Mouse (Mus musculus) stomach, embryonic 14.5 days (tissue): ENCODE results near the gene Csf3. TPM values are rescaled to one million over a fixed set of nuclear protein-coding genes. Genes with fewer than 3 reads are reported as not detected.

Source experiments
- ATAC-seq: fragments of 200-750 bp; cut with Nextera tagmentation; 2 replicates; pipeline ENCODE4 v1.8.0; 2017; ENCODE audit warnings: low read depth, moderate TSS enrichment; ENCODE audit not compliant: insufficient number of reproducible peaks, insufficient read depth, low FRiP score
- H3K27ac ChIP-seq: fragments of 300-500 bp; sonication (generic); 2 replicates; pipeline ENCODE4 v1.5.1; 2014; ENCODE audit warnings: mild to moderate bottlenecking, low read length, moderate library complexity, mixed read lengths
- H3K27me3 ChIP-seq: fragments of 300-500 bp; sonication (generic); 2 replicates; pipeline ENCODE4 v1.6.1; 2014; ENCODE audit warnings: low read length, control low read depth, mixed read lengths; ENCODE audit not compliant: control insufficient read depth, insufficient read depth
- H3K36me3 ChIP-seq: fragments of 300-500 bp; sonication (generic); 2 replicates; pipeline ENCODE4 v1.6.1; 2014; ENCODE audit warnings: mild to moderate bottlenecking, control low read depth, low read length, moderate library complexity, mixed read lengths; ENCODE audit not compliant: control insufficient read depth, insufficient read depth
- H3K4me1 ChIP-seq: fragments of 300-500 bp; sonication (generic); 2 replicates; pipeline ENCODE4 v1.6.1; 2014; ENCODE audit warnings: low read length, control low read depth, mixed read lengths; ENCODE audit not compliant: control insufficient read depth, insufficient read depth
- H3K4me2 ChIP-seq: fragments of 300-500 bp; sonication (generic); replicated peaks from 2 replicates; pipeline ENCODE4 v1.6.1; 2014; ENCODE audit warnings: low read depth, low read length, control low read depth
- H3K4me3 ChIP-seq: fragments of 300-500 bp; sonication (generic); 2 replicates; pipeline ENCODE4 v1.5.1; 2014; ENCODE audit warnings: low read depth, low read length, control low read depth
- H3K9ac ChIP-seq: fragments of 300-500 bp; sonication (generic); replicated peaks from 2 replicates; pipeline ENCODE4 v1.6.1; 2014; ENCODE audit warnings: low read depth, mild to moderate bottlenecking, control low read depth, low read length, moderate library complexity, mixed read lengths
- H3K9me3 ChIP-seq: fragments of 300-500 bp; sonication (generic); 2 replicates; pipeline ENCODE4 v1.6.1; 2016; ENCODE audit warnings: low read depth, low read length, control low read depth; ENCODE audit not compliant: control insufficient read depth
- WGBS: fragments of 180-500 bp; shearing (Covaris S2); extraction: QIAGEN DNeasy Blood & Tissue Kit; methylation state at CpG from one replicate; pipeline ENCODE4 v1.1.7; 2014; 5-methylcytosine and 5-hydroxymethylcytosine counted together
- polyA plus RNA-seq: library from polyadenylated mRNA; unstranded; fragments of >200 nt; fragmentation: Nextera tagmentation; extraction: Ambion mirVana; gene quantifications from 2 replicates; pipeline ENCODE4 v1.2.1, GENCODE M21; 2014

Csf3 gene
- polyA plus RNA-seq, 1 experiment from 2014 or later, result not detected

DNA sequence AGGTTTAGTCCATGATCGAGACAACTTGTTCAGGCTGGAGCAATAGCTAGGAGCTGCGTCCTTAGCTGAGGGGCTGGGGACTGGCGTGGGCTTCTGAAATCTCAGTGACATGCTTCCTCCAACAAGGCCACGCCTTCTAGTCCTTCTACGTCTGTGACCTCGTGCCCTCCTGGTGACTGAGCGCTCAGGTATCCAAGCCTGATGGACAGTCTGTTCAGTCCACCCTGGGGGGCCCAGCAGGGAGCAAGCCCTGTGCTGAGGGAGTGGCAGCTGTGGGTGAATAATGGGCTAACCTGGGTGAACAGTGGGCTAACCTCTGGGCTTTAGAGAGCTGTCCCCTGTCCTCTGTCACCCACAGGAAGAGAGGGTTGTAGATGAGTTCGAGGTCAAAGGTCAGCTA, 13.1 kb upstream of the Csf3 start:
- peak; percentile 42 for ATAC-seq

DNA sequence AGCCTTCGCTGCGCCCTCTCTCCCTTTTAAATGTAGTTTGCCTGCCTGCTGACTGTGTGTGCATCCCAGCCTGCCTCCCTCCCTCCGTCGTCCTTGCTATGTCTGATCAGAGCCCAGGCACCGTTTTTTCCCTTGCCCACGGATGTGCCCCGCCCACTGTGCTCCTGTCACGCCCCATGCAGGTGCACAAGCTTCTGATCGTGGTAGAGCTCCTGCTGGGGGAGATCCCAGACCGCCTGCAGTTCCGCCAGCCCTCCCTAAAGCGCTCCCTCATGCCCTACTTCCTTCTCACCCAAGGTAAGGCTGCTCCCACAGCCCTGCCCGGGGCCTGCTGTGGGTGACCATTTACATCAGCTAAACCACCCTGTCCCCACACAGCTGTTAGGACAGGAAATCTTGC, 7.9 kb upstream of the Csf3 start:
- Histone ChIP-seq H3K27me3 (no peaks in the 10 kb centered on the region), H3K9me3 (no peaks in the 10 kb centered on the region), H3K9ac (no peak overlapping the region), H3K4me3 (no peak overlapping the region), H3K4me1 (no peaks in the 10 kb centered on the region), H3K4me2 (no peak overlapping the region), H3K36me3 (peaks cover 75% of the 10 kb centered on the region), H3K27ac (no peak overlapping the region)
- no peak for ATAC-seq
- 67% methylated on average over 13 of the region's 13 CpGs for WGBS

More for the DNA sequence above, 13.1 kb upstream of the Csf3 start:
- Histone ChIP-seq H3K36me3 (peaks cover 72% of the 10 kb centered on the region), H3K4me2 (no peak overlapping the region), H3K4me1 (no peaks in the 10 kb centered on the region), H3K27ac (no peak overlapping the region), H3K9ac (no peak overlapping the region), H3K9me3 (no peaks in the 10 kb centered on the region), H3K27me3 (no peaks in the 10 kb centered on the region), H3K4me3 (no peak overlapping the region)
- WGBS, result 83% methylated on average over 8 of the region's 8 CpGs

DNA sequence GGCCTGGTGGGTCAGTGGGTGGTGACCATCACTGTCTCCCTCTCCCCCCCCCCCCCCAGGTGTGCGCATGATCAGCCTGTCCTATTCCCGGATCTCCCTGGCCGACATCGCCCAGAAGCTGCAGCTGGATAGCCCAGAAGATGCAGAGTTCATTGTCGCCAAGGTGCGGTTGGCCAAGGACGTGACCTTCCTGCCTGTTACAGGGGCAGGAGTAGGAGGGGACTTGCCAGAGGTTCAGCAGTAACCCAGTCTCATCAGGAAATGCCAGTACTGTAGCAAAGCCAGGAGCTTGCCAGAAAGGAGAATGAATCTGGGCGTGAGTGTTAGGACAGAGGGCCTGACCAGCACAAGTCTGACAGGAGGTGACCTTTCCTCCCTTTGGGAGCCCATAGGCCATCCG, 7.3 kb upstream of the Csf3 start:
- Histone ChIP-seq H3K4me1 (no peaks in the 10 kb centered on the region), H3K9ac (no peak overlapping the region), H3K9me3 (no peaks in the 10 kb centered on the region), H3K4me2 (no peak overlapping the region), H3K27ac (no peak overlapping the region), H3K36me3 (peaks cover 73% of the 10 kb centered on the region), H3K27me3 (no peaks in the 10 kb centered on the region), H3K4me3 (no peak overlapping the region)
- WGBS, result 85% methylated on average over 9 of the region's 9 CpGs
- ATAC-seq, result no peak

DNA sequence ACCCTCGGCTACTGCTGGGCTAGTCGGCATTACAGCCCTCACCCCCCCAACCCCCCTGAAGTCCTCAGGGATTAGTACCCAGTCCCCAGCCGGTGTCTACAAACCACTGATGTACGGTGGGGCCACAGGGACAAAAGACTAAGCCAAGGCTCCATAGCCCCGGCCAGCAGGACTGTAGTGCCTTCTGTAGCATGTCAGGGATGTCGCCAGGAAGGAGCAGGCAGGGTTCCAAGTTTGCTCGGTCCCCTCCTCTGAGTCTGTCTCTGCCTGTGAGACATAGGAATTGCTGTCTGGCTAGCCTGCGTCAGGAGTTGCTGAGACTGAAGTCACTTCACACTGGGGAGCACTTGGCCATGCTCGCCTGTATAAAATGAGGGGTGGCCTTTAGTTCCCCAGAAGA, 6.8 kb upstream of the Csf3 start:
- Histone ChIP-seq H3K9ac (no peak overlapping the region), H3K27ac (no peak overlapping the region), H3K4me3 (no peak overlapping the region), H3K4me1 (no peaks in the 10 kb centered on the region), H3K36me3 (peaks cover 70% of the 10 kb centered on the region), H3K9me3 (no peaks in the 10 kb centered on the region), H3K27me3 (no peaks in the 10 kb centered on the region), H3K4me2 (no peak overlapping the region)
- no peak for ATAC-seq
- 75% methylated on average over 9 of the region's 9 CpGs for WGBS

DNA sequence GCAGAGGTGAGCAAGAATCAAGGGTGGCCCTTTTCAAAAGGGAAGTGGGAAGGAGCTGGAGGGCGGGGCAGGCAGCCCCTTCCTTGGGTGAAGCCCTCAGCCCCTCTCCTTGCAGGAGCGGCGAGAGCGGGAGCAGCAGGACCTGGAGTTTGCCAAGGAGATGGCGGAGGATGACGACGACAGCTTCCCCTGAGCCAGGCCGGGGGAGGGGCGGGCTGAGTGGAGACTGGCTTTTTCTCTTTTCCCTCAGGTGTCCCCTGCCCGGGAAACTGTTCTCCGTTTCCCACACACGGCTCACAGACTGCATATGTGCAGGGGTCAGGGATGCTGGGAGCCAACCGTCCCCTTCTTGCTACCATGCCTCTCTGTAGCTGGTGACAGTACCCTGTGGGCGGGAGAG, 5.7 kb upstream of the Csf3 start:
- Histone ChIP-seq H3K9me3 (no peaks in the 10 kb centered on the region), H3K4me2 (no peak overlapping the region), H3K4me1 (peaks cover 5% of the 10 kb centered on the region; the same call in 1 of the 2 replicates), H3K9ac (no peak overlapping the region), H3K27ac (no peak overlapping the region), H3K4me3 (no peak overlapping the region), H3K36me3 (peaks cover 60% of the 10 kb centered on the region), H3K27me3 (no peaks in the 10 kb centered on the region)
- WGBS, result 69% methylated on average over 14 of the region's 14 CpGs
- no peak for ATAC-seq

DNA sequence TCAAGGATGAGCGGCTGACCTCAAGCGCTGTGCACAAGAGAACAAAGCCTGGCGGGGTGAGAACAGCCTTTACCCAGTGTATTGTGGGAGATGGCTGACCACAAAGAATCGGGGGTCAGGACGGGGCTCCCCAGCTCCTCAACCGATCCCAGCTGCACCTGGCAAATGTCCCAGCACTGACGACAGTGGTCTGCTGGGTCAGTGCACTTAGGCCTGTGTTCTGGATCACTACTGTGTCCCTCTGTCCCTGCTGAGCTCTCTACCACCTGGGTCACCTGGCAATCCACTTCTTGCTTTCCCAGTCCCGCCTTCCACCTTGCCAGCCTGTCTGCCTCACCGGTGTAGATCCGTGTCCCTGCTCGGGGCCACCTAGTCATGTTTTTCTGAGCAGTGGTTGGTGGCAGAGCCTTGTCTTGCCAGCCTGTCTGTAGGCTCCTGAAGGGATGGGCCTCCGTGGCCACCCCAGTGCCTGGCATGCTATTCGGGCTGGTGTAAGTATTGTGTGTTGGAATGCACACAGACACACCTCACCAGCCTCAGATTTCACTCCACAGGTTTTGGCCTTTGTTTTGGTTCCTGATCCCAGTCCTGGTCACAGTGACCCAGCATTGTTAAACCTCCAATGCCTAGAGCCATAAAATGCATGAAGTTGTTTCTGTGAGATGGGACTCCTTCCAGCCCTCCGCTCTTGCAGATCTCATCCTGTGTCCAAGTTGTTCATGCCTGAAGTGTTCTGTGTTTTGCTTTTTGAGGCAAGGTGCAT, 4.4 kb upstream of the Csf3 start:
- no peak overlapping the region for H3K9ac ChIP-seq
- H3K9me3 ChIP-seq, result no peaks in the 10 kb centered on the region
- no peak overlapping the region for H3K4me3 ChIP-seq
- H3K36me3 ChIP-seq, result peaks cover 47% of the 10 kb centered on the region
- H3K4me2 ChIP-seq, result no peak overlapping the region
- ATAC-seq, result no peak
- no peak overlapping the region for H3K27ac ChIP-seq
- H3K4me1 ChIP-seq, result peaks cover 6% of the 10 kb centered on the region; the same call in 1 of the 2 replicates
- no peaks in the 10 kb centered on the region for H3K27me3 ChIP-seq
- WGBS, result 83% methylated on average over 14 of the region's 14 CpGs

DNA sequence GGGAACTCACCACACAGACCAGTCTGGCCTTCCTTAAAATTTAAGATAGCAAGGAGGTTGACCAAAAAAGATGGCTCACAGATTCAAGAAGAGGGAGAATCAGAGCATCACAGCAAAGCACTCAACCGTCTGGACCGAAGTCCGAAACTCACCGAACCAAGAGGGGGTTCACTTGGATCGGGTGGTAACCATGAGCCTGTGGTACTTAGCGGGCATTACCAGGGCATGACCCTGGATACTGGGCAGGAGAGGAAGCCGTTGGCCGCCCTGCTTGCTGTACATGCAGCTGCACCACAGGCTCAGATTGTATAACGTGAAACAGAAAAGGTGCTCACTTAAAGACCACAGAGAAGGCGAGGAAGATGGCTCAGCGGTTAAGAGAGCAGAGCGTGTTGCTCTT, 3.8 kb upstream of the Csf3 start:
- H3K9ac ChIP-seq, result no peak overlapping the region
- peaks cover 6% of the 10 kb centered on the region; the same call in 1 of the 2 replicates for H3K4me1 ChIP-seq
- no peaks in the 10 kb centered on the region for H3K9me3 ChIP-seq
- peaks cover 42% of the 10 kb centered on the region for H3K36me3 ChIP-seq
- H3K27ac ChIP-seq, result no peak overlapping the region
- no peaks in the 10 kb centered on the region for H3K27me3 ChIP-seq
- WGBS, result 88% methylated on average over 12 of the region's 12 CpGs
- H3K4me3 ChIP-seq, result no peak overlapping the region
- no peak overlapping the region for H3K4me2 ChIP-seq
- ATAC-seq, result no peak

DNA sequence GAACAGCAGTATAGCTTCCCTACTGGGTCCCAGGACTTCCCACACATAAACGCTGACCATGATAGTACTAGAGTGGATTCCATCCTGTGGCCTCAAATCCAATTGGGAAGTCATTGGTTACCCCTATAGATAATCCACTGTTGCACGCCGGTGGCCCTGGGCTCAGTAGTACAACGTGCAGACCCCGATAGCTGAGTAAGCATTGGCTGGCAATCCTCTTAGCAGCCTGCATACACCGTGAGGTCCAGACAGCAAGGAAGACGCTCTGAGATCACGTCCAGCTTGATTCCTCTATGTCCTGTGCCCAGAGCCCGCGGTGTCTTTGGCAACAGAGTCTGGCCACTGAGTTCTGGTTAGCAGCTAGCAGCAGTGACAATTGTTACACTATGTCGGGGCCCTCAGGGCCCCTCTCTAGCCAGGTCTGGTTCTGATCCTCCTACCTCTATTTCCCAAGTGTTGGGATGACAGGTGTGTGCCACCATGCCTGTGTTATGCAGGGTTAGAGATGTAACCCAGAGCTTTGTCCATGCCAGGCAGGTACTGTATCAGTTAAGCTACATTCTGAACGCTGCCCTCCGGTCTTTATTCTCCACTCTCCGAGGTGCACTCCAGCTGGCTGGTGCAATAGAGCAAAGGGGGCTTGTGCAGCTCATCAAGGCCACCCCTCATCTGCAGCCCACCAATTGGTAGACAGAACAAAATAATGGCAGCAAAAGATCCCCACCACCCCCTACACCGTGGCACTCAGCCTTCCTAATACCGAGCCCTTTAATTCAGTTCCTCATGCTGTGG, 2.0 kb upstream of the Csf3 start:
- no peak overlapping the region for H3K4me2 ChIP-seq
- no peak overlapping the region for H3K27ac ChIP-seq
- H3K36me3 ChIP-seq, result peaks cover 24% of the 10 kb centered on the region
- H3K27me3 ChIP-seq, result no peaks in the 10 kb centered on the region
- ATAC-seq, result no peak
- peaks cover 6% of the 10 kb centered on the region; the same call in 1 of the 2 replicates for H3K4me1 ChIP-seq
- H3K9ac ChIP-seq, result no peak overlapping the region
- H3K4me3 ChIP-seq, result no peak overlapping the region
- no peaks in the 10 kb centered on the region for H3K9me3 ChIP-seq
- 87% methylated on average over 16 of the region's 16 CpGs for WGBS
